Mouse (Mus musculus): ENCODE measurements around the gene Tnip2. TPM values are rescaled to one million over a fixed set of nuclear protein-coding genes. Genes with fewer than 3 reads are reported as not detected.

Gene Tnip2
- polyA plus RNA-seq, 1 experiment from 2014 or later = 23.4 TPM

GRCm38 (mm10) chr5:34527352-34527751 is 13.6 kb upstream of the Tnip2 start:
- WGBS = 76% methylated on average over 2 of the region's 2 CpGs
- Histone ChIP-seq H3K4me3 (ENCODE audit: low read length) (no peak overlapping the region), H3K9me3 (ENCODE audit: control insufficient read depth, low read length) (no peaks in the 10 kb centered on the region), H3K27me3 (ENCODE audit: control insufficient read depth, insufficient read depth, low read depth, low read length) (no peaks in the 10 kb centered on the region), H3K4me2 (ENCODE audit: low read depth, low read length) (no peak overlapping the region), H3K4me1 (replicated peaks; ENCODE audit: control insufficient read depth, insufficient read depth, low read length) (no peaks in the 10 kb centered on the region; the same call in 1 of the 2 replicates), H3K27ac (ENCODE audit: low read length) (no peak overlapping the region), H3K36me3 (ENCODE audit: control insufficient read depth, insufficient read depth, low read length) (no peaks in the 10 kb centered on the region), H3K9ac (ENCODE audit: low read length) (no peak overlapping the region)
- no peak for ATAC-seq (ENCODE audit: low read depth)

GRCm38 (mm10) chr5:34526477-34526775 is 12.6 kb upstream of the Tnip2 start:
- no peaks in the 10 kb centered on the region for H3K36me3 ChIP-seq (ENCODE audit: control insufficient read depth, insufficient read depth, low read length)
- no peaks in the 10 kb centered on the region for H3K9me3 ChIP-seq (ENCODE audit: control insufficient read depth, low read length)
- no peak overlapping the region for H3K9ac ChIP-seq (ENCODE audit: low read length)
- no peak for ATAC-seq (ENCODE audit: low read depth)
- no peaks in the 10 kb centered on the region; the same call in 1 of the 2 replicates for H3K4me1 ChIP-seq (replicated peaks; ENCODE audit: control insufficient read depth, insufficient read depth, low read length)
- H3K4me2 ChIP-seq (ENCODE audit: low read depth, low read length) = peak overlapping the region; percentile 79
- H3K4me3 ChIP-seq (ENCODE audit: low read length) = peak overlapping the region; percentile 67; the same call in 1 of the 2 replicates
- H3K27me3 ChIP-seq (ENCODE audit: control insufficient read depth, insufficient read depth, low read depth, low read length) = no peaks in the 10 kb centered on the region
- 42% methylated on average over 5 of the region's 5 CpGs for WGBS
- no peak overlapping the region for H3K27ac ChIP-seq (ENCODE audit: low read length)

GRCm38 (mm10) chr5:34525663-34526476 is 12.1 kb upstream of the Tnip2 start, which contains the start of gene Sh3bp2:
Sh3bp2 (plus strand) TSS chr5:34525838.
- H3K27me3 ChIP-seq (ENCODE audit: control insufficient read depth, insufficient read depth, low read depth, low read length) = no peaks in the 10 kb centered on the region
- WGBS = 2% methylated on average over 38 of the region's 38 CpGs
- peaks cover 2% of the 10 kb centered on the region; the same call in 1 of the 2 replicates for H3K4me1 ChIP-seq (replicated peaks; ENCODE audit: control insufficient read depth, insufficient read depth, low read length)
- peak within 1 kb of the TSS; percentile 67 for H3K4me3 ChIP-seq (ENCODE audit: low read length)
- H3K4me2 ChIP-seq (ENCODE audit: low read depth, low read length) = peak within 1 kb of the TSS; percentile 79
- ATAC-seq (ENCODE audit: low read depth) = peak; percentile 97
- peak within 1 kb of the TSS; percentile 45; the same call in 1 of the 2 replicates for H3K27ac ChIP-seq (ENCODE audit: low read length)
- no peaks in the 10 kb centered on the region for H3K36me3 ChIP-seq (ENCODE audit: control insufficient read depth, insufficient read depth, low read length)
- H3K9ac ChIP-seq (ENCODE audit: low read length) = peak within 1 kb of the TSS; percentile 75
- no peaks in the 10 kb centered on the region for H3K9me3 ChIP-seq (ENCODE audit: control insufficient read depth, low read length)

DNA sequence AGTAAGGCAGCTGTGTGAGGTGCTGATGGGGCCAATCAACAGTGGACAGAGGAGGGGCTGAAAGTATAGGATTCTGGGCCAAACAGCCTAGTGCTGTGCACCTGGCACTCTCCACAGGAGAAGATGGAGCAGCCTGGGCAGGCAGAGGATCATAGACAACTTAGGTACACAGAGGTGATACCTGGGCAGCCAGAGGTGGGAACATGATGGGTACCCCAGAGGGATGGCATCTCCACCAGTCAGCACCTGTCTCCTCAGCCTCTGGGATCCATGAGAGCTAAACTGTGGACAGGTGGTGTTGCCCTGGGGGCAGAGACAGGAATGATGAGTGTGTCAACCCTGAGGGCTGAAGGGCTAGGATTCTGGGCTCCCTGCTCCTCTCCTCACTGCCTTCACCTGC is 10.7 kb upstream of the Tnip2 start:
- Histone ChIP-seq H3K9me3 (ENCODE audit: control insufficient read depth, low read length) (no peaks in the 10 kb centered on the region), H3K4me2 (ENCODE audit: low read depth, low read length) (no peak overlapping the region), H3K27ac (ENCODE audit: low read length) (no peak overlapping the region), H3K9ac (ENCODE audit: low read length) (no peak overlapping the region), H3K27me3 (ENCODE audit: control insufficient read depth, insufficient read depth, low read depth, low read length) (no peaks in the 10 kb centered on the region), H3K4me1 (replicated peaks; ENCODE audit: control insufficient read depth, insufficient read depth, low read length) (peaks cover 2% of the 10 kb centered on the region; the same call in 1 of the 2 replicates), H3K4me3 (ENCODE audit: low read length) (no peak overlapping the region), H3K36me3 (ENCODE audit: control insufficient read depth, insufficient read depth, low read length) (no peaks in the 10 kb centered on the region)
- no peak for ATAC-seq (ENCODE audit: low read depth)

DNA sequence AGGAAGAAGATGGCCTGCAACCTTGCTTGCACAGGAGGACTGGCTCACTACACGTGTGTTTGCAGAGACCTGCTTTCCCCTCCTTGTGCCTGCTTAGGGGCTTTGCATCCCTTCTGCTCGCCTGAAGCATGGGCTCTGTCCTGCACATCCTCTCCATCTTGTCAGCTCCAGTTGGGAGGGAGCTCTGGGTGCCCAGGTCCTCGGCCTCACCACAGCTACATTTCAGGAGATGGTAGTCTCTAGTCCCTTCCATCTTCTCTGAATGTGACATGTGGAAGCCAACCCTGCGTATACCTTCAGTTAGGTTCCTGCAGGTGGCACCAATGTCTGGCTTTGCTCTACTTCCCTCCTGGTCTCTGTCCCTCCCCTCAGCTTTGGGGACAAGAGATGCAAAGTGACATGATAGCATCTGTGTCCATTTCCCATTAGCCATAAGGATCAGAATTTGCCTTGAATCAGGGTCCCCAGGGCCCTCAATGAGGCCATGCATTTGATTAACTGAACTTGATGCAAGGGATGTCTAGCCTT is 10.2 kb upstream of the Tnip2 start:
- ATAC-seq (ENCODE audit: low read depth) = no peak
- 46% methylated on average over 4 of the region's 4 CpGs for WGBS

DNA sequence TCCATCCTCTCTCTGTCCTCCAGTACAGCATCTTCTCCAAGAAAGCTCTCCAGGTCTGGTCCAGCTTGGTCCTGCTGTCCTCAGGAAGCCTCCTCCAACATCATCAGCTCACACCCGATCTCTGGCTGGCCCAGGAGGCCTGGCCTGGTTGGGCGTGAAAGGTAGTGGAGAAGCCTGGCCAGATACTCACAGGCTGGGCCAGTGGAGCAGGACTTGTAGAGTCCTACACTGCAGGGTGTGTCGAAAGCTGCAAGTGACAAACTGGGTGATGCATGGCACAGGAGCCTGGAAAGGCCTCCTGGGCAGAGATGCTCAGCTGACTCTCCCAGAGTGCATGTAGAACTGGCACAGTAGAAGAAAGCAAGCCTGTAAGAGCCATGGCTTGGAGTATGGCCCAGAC is 7.5 kb upstream of the Tnip2 start:
- ATAC-seq (ENCODE audit: low read depth) = no peak
- 80% methylated on average over 3 of the region's 3 CpGs for WGBS
- Histone ChIP-seq H3K36me3 (ENCODE audit: control insufficient read depth, insufficient read depth, low read length) (no peaks in the 10 kb centered on the region), H3K4me1 (replicated peaks; ENCODE audit: control insufficient read depth, insufficient read depth, low read length) (peaks cover 2% of the 10 kb centered on the region; the same call in 1 of the 2 replicates), H3K27ac (ENCODE audit: low read length) (no peak overlapping the region), H3K4me3 (ENCODE audit: low read length) (no peak overlapping the region), H3K9ac (ENCODE audit: low read length) (no peak overlapping the region), H3K4me2 (ENCODE audit: low read depth, low read length) (no peak overlapping the region), H3K27me3 (ENCODE audit: control insufficient read depth, insufficient read depth, low read depth, low read length) (no peaks in the 10 kb centered on the region), H3K9me3 (ENCODE audit: control insufficient read depth, low read length) (no peaks in the 10 kb centered on the region)

More for the DNA sequence above, 10.2 kb upstream of the Tnip2 start:
- no peak overlapping the region for H3K9ac ChIP-seq (ENCODE audit: low read length)
- H3K4me3 ChIP-seq (ENCODE audit: low read length) = no peak overlapping the region
- H3K4me2 ChIP-seq (ENCODE audit: low read depth, low read length) = no peak overlapping the region
- no peak overlapping the region for H3K27ac ChIP-seq (ENCODE audit: low read length)
- H3K36me3 ChIP-seq (ENCODE audit: control insufficient read depth, insufficient read depth, low read length) = no peaks in the 10 kb centered on the region
- H3K27me3 ChIP-seq (ENCODE audit: control insufficient read depth, insufficient read depth, low read depth, low read length) = no peaks in the 10 kb centered on the region
- no peaks in the 10 kb centered on the region for H3K9me3 ChIP-seq (ENCODE audit: control insufficient read depth, low read length)
- peaks cover 2% of the 10 kb centered on the region; the same call in 1 of the 2 replicates for H3K4me1 ChIP-seq (replicated peaks; ENCODE audit: control insufficient read depth, insufficient read depth, low read length)

GRCm38 (mm10) chr5:34520458-34521209 is 6.8 kb upstream of the Tnip2 start:
- Histone ChIP-seq H3K4me2 (ENCODE audit: low read depth, low read length) (no peak overlapping the region), H3K4me1 (replicated peaks; ENCODE audit: control insufficient read depth, insufficient read depth, low read length) (peaks cover 2% of the 10 kb centered on the region; the same call in 1 of the 2 replicates), H3K4me3 (ENCODE audit: low read length) (no peak overlapping the region), H3K9me3 (ENCODE audit: control insufficient read depth, low read length) (no peaks in the 10 kb centered on the region), H3K27ac (ENCODE audit: low read length) (no peak overlapping the region), H3K9ac (ENCODE audit: low read length) (no peak overlapping the region), H3K27me3 (ENCODE audit: control insufficient read depth, insufficient read depth, low read depth, low read length) (no peaks in the 10 kb centered on the region), H3K36me3 (ENCODE audit: control insufficient read depth, insufficient read depth, low read length) (no peaks in the 10 kb centered on the region)
- WGBS = 41% methylated on average over 11 of the region's 11 CpGs
- ATAC-seq (ENCODE audit: low read depth) = peak; percentile 29; the same call in 1 of the 2 replicates

- Histone ChIP-seq H3K27ac (ENCODE audit: low read length) (no peak overlapping the region), H3K27me3 (ENCODE audit: control insufficient read depth, insufficient read depth, low read depth, low read length) (no peaks in the 10 kb centered on the region), H3K9me3 (ENCODE audit: control insufficient read depth, low read length) (no peaks in the 10 kb centered on the region), H3K4me1 (replicated peaks; ENCODE audit: control insufficient read depth, insufficient read depth, low read length) (peaks cover 2% of the 10 kb centered on the region; the same call in 1 of the 2 replicates), H3K9ac (ENCODE audit: low read length) (no peak overlapping the region), H3K4me3 (ENCODE audit: low read length) (no peak overlapping the region), H3K4me2 (ENCODE audit: low read depth, low read length) (no peak overlapping the region), H3K36me3 (ENCODE audit: control insufficient read depth, insufficient read depth, low read length) (no peaks in the 10 kb centered on the region)
- ATAC-seq (ENCODE audit: low read depth) = no peak
- 72% methylated on average over 9 of the region's 9 CpGs for WGBS
Measured at GRCm38 (mm10) chr5:34519389-34519910, 5.7 kb upstream of the Tnip2 start.

GRCm38 (mm10) chr5:34517913-34518312 is 4.1 kb upstream of the Tnip2 start:
- Histone ChIP-seq H3K9me3 (ENCODE audit: control insufficient read depth, low read length) (no peaks in the 10 kb centered on the region), H3K27ac (ENCODE audit: low read length) (no peak overlapping the region), H3K9ac (ENCODE audit: low read length) (no peak overlapping the region), H3K27me3 (ENCODE audit: control insufficient read depth, insufficient read depth, low read depth, low read length) (no peaks in the 10 kb centered on the region), H3K4me1 (replicated peaks; ENCODE audit: control insufficient read depth, insufficient read depth, low read length) (peaks cover 6% of the 10 kb centered on the region; the same call in 1 of the 2 replicates), H3K4me3 (ENCODE audit: low read length) (no peak overlapping the region), H3K4me2 (ENCODE audit: low read depth, low read length) (no peak overlapping the region), H3K36me3 (ENCODE audit: control insufficient read depth, insufficient read depth, low read length) (no peaks in the 10 kb centered on the region)
- no peak for ATAC-seq (ENCODE audit: low read depth)
- 26% methylated on average over 3 of the region's 3 CpGs for WGBS

Measured in lung, embryonic 16.5 days (tissue).